Mouse (Mus musculus) gastrocnemius, postnatal 4 days (tissue): ENCODE measurements around the gene E4f1. TPM values are rescaled to one million over a fixed set of nuclear protein-coding genes. Genes with fewer than 3 reads are reported as not detected.

ENCODE experiments used
- DNase-seq, 2 experiments: peaks; one replicate each; pipeline ENCODE4 v3.0.0; 2021 to 2022; ENCODE audit warnings: low spot score in 2 of 2, mixed read lengths in 2 of 2
- total RNA-seq, 2 experiments: library from RNA; stranded (reverse); gene quantifications; 2 replicates each; pipeline ENCODE4 v1.2.3; 2021

The E4f1 gene
- total RNA-seq, 2 experiments from 2014 or later, result 18.0 to 20.7 TPM

- DNase-seq, result no peak
Observed at GRCm38 (mm10) chr17:24416051-24416652, 54.0 kb downstream of the E4f1 start.

- DNase-seq, result no peak
Observed at GRCm38 (mm10) chr17:24415011-24415410, 55.1 kb downstream of the E4f1 start.

GRCm38 (mm10) chr17:24414230-24414976 is 55.7 kb downstream of the E4f1 start, which contains the start of gene Rnps1:
Gene Rnps1 (plus strand): TSS chr17:24414565.
- peak; percentile 88 to 95 for DNase-seq

GRCm38 (mm10) chr17:24413557-24414211 is 56.4 kb downstream of the E4f1 start:
- DNase-seq, result no peak

GRCm38 (mm10) chr17:24407116-24407803 is 62.9 kb downstream of the E4f1 start:
- no peak for DNase-seq

- DNase-seq, result no peak
Observed at GRCm38 (mm10) chr17:24402371-24402770, 67.7 kb downstream of the E4f1 start.

GRCm38 (mm10) chr17:24394456-24394855 is 75.7 kb downstream of the E4f1 start:
- DNase-seq, result no peak

Other genes with a start within 250 kb of the E4f1 start
- 1 to 10 TPM; 6.0 to 6.1 TPM for gene Tedc2, start 249.5 kb downstream of the E4f1 start, total RNA-seq
- 10 to 100 TPM; 14.9 to 15.2 TPM for gene Ccnf, start 218.8 kb downstream of the E4f1 start, total RNA-seq
- under 1 TPM in 1 of 2 experiments, not detected in 1; 0.10 TPM for gene Abca17, start 119.2 kb downstream of the E4f1 start, total RNA-seq
- 10 to 100 TPM; 15.9 to 17.0 TPM for gene Abca3, start 118.4 kb downstream of the E4f1 start, total RNA-seq
- gene Rnps1, start 55.7 kb downstream of the E4f1 start, total RNA-seq, result 10 to 100 TPM; 83.7 to 93.6 TPM
- gene Eci1, start 43.7 kb downstream of the E4f1 start, total RNA-seq, result 100 to 1,000 TPM; 117 to 133 TPM
- gene Dnase1l2, start 27.2 kb downstream of the E4f1 start, total RNA-seq, result 1 to 10 TPM; 1.9 TPM
- 10 to 100 TPM; 34.6 to 37.4 TPM for gene Pgp, start 79 bp upstream of the E4f1 start, total RNA-seq
- gene Bricd5, start 3.6 kb upstream of the E4f1 start, total RNA-seq, result 1 to 10 TPM in 1 of 2 experiments, under 1 TPM in 1; 0.91 to 1.5 TPM
- 10 to 100 TPM; 12.4 to 16.8 TPM for gene Mlst8, start 8.8 kb upstream of the E4f1 start, total RNA-seq
- gene Caskin1, start 18.3 kb upstream of the E4f1 start, total RNA-seq, result 1 to 10 TPM; 1.6 TPM
- gene Traf7, start 57.6 kb upstream of the E4f1 start, total RNA-seq, result 10 to 100 TPM; 80.8 to 86.3 TPM
- under 1 TPM; 0.52 to 0.64 TPM for gene Rab26, start 63.9 kb upstream of the E4f1 start, total RNA-seq
- 10 to 100 TPM; 60.5 to 66.7 TPM for gene Pkd1, start 79.5 kb upstream of the E4f1 start, total RNA-seq
- gene Tsc2, start 162.3 kb upstream of the E4f1 start, total RNA-seq, result 10 to 100 TPM; 66.4 to 75.4 TPM
- 1 to 10 TPM; 7.5 TPM for gene Nthl1, start 162.4 kb upstream of the E4f1 start, total RNA-seq
- gene Slc9a3r2, start 180.0 kb upstream of the E4f1 start, total RNA-seq, result 10 to 100 TPM; 35.4 to 35.6 TPM
- gene Npw, start 188.1 kb upstream of the E4f1 start, total RNA-seq, result not detected
- 10 to 100 TPM; 25.7 to 29.6 TPM for gene Zfp598, start 199.4 kb upstream of the E4f1 start, total RNA-seq
- under 1 TPM; 0.13 to 0.15 TPM for gene Syngr3, start 219.6 kb upstream of the E4f1 start, total RNA-seq
- gene Gfer, start 225.8 kb upstream of the E4f1 start, total RNA-seq, result 10 to 100 TPM; 22.9 to 24.6 TPM
- 1 to 10 TPM; 2.2 to 3.3 TPM for gene Noxo1, start 225.9 kb upstream of the E4f1 start, total RNA-seq
- gene Tbl3, start 237.3 kb upstream of the E4f1 start, total RNA-seq, result 10 to 100 TPM; 19.1 to 20.4 TPM
- under 1 TPM in 1 of 2 experiments, not detected in 1; 0.23 TPM for gene Rnf151, start 247.8 kb upstream of the E4f1 start, total RNA-seq
- gene Rps2, start 247.8 kb upstream of the E4f1 start, total RNA-seq, result 100 to 1,000 TPM; 750 to 839 TPM